Mouse (Mus musculus) ES-Bruce4 (cell line): ENCODE measurements around the gene Ttll11. TPM values are rescaled to one million over a fixed set of nuclear protein-coding genes. Genes with fewer than 3 reads are reported as not detected.

Experiments
- H3K27ac ChIP-seq: 2 replicates; pipeline ENCODE4 v1.5.1; 2012; ENCODE audit warnings: low read length, inconsistent platforms; ENCODE audit not compliant: insufficient read depth
- H3K27me3 ChIP-seq: 2 replicates; pipeline ENCODE4 v1.6.1; 2012; ENCODE audit warnings: mild to moderate bottlenecking, low read length, inconsistent platforms; ENCODE audit not compliant: control insufficient read depth, poor library complexity, insufficient read depth, severe bottlenecking
- H3K36me3 ChIP-seq: 2 replicates; pipeline ENCODE4 v1.6.1; 2012; ENCODE audit warnings: inconsistent platforms, mild to moderate bottlenecking, low read length, moderate library complexity; ENCODE audit not compliant: control insufficient read depth, poor library complexity, insufficient read depth, severe bottlenecking
- H3K4me1 ChIP-seq: one replicate; pipeline ENCODE4 v1.8.1; 2011; ENCODE audit warnings: low read length; ENCODE audit not compliant: control insufficient read depth, insufficient read depth
- H3K4me3 ChIP-seq: 2 replicates; pipeline ENCODE4 v1.5.1; 2011; ENCODE audit warnings: low read depth, mild to moderate bottlenecking, low read length
- H3K9ac ChIP-seq: 2 replicates; pipeline ENCODE4 v1.6.1; 2012; ENCODE audit warnings: low read depth, mild to moderate bottlenecking, inconsistent platforms; ENCODE audit not compliant: poor library complexity, severe bottlenecking
- H3K9me3 ChIP-seq: replicated peaks from 2 replicates; pipeline ENCODE4 v1.6.1; 2012; ENCODE audit warnings: mild to moderate bottlenecking, low read length, inconsistent platforms; ENCODE audit not compliant: control insufficient read depth, poor library complexity, insufficient read depth, severe bottlenecking
- CTCF ChIP-seq: IDR thresholded peaks from one replicate; pipeline ENCODE4 v1.8.1; 2011; ENCODE audit warnings: low read depth, low read length
- EP300 ChIP-seq: IDR thresholded peaks from 2 replicates; pipeline ENCODE4 v1.6.1; 2011; ENCODE audit warnings: low read depth, low read length; ENCODE audit not compliant: insufficient read depth
- POLR2A ChIP-seq: IDR thresholded peaks from one replicate; pipeline ENCODE4 v1.8.1; 2011; ENCODE audit warnings: low read length; ENCODE audit not compliant: insufficient read depth
- polyA plus RNA-seq: library from polyadenylated mRNA; stranded (reverse); fragments of >200 nt; gene quantifications from 2 replicates; pipeline ENCODE4 v1.2.4, GENCODE M21; 2011; ENCODE audit warnings: low read depth; ENCODE audit not compliant: missing spikeins, insufficient read depth, insufficient read length

Ttll11 gene
- polyA plus RNA-seq, 1 experiment, result not detected

DNA sequence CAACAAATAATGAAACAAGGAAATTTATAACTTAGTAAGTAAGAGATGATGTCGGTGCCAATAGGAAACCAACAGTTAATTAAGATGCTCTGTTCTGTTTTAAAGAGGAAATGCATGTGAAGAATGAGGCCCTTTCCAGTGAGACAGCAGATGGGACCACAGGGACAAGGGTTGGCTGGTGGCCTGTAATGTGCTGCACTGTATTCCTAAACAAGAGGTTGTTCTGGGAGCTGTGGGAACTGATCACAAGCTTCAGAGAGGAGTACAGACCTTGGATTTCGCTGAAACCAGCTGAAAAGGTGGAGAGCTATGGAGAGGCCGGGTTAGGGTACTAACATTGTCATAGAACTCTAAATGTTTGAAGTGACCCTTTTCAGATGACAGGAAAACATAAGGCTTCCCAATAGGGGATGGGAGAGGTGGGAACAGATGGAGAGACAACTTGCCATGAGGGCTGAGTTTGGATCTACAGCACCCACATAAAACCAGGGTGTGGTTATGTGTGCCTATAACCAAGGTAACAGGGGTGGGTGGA, 18.1 kb downstream of the Ttll11 start:
- TF ChIP-seq POLR2A, result no peak
- no peak for TF ChIP-seq CTCF
- no peak for TF ChIP-seq EP300
- H3K4me3 ChIP-seq, result no peak overlapping the region
- no peaks in the 10 kb centered on the region for H3K9me3 ChIP-seq
- no peak overlapping the region for H3K27ac ChIP-seq
- no peaks in the 10 kb centered on the region for H3K4me1 ChIP-seq
- no peaks in the 10 kb centered on the region for H3K27me3 ChIP-seq
- H3K9ac ChIP-seq, result no peak overlapping the region
- H3K36me3 ChIP-seq, result no peaks in the 10 kb centered on the region

DNA sequence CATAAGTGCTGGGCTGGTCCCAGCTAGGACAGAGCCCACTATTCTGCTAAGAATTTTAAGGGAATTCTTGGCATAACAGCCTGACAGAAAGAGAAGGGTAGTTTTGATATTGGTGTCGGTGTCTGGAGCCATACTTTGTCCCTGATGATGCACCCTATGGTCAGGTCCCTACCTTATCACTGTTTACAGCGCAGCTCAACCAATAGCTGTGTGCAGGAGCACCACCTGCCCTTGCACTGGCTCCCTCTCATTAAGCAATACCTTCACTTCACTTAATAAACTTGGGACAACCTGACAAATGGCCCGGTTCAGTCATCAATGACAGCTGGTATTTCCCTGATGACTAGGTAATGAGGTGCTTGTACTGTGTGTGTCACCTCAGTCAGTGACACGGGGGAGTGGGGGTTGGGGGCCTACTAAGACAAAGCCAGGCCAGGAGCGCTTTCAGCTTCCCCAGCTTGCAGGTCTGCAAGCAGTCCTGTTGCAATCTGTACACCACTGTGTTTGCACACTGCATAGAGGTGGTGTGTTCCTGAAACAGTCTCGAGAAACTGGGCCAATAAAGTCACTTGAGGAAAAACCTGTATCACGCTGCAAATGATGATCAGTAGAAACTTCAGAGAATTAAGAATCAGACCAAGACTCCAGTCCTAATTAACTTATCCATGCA, 22.1 kb downstream of the Ttll11 start:
- H3K4me1 ChIP-seq, result no peaks in the 10 kb centered on the region
- H3K4me3 ChIP-seq, result no peak overlapping the region
- H3K36me3 ChIP-seq, result no peaks in the 10 kb centered on the region
- no peak overlapping the region for H3K27ac ChIP-seq
- no peaks in the 10 kb centered on the region for H3K27me3 ChIP-seq
- H3K9me3 ChIP-seq, result no peaks in the 10 kb centered on the region
- H3K9ac ChIP-seq, result no peak overlapping the region
- no peak for TF ChIP-seq CTCF
- no peak for TF ChIP-seq POLR2A
- no peak for TF ChIP-seq EP300

DNA sequence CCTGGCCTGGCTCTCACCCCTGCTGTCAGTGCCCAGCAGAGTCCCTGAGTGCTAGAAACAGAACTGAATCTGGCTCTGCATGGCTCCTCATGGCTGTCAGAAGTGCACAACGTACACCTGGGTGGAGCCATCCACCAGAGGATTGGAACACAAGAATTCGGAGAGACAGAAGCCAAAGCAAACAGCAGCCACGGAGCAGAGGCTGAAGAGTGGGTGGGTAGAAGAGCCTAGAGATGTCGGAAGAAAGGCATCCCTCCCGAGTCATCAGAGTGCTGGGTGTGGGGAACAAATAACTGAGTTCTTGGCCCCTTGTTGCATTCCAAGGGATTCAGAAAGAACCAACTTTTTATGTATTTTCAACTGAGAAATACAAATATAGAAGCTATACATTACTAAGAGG, 24.5 kb downstream of the Ttll11 start:
- Histone ChIP-seq H3K9ac (no peak overlapping the region), H3K4me3 (no peak overlapping the region), H3K27ac (no peak overlapping the region), H3K9me3 (no peaks in the 10 kb centered on the region), H3K4me1 (no peaks in the 10 kb centered on the region), H3K27me3 (no peaks in the 10 kb centered on the region), H3K36me3 (no peaks in the 10 kb centered on the region)
- TF ChIP-seq POLR2A, result no peak
- TF ChIP-seq CTCF, result no peak
- TF ChIP-seq EP300, result no peak

DNA sequence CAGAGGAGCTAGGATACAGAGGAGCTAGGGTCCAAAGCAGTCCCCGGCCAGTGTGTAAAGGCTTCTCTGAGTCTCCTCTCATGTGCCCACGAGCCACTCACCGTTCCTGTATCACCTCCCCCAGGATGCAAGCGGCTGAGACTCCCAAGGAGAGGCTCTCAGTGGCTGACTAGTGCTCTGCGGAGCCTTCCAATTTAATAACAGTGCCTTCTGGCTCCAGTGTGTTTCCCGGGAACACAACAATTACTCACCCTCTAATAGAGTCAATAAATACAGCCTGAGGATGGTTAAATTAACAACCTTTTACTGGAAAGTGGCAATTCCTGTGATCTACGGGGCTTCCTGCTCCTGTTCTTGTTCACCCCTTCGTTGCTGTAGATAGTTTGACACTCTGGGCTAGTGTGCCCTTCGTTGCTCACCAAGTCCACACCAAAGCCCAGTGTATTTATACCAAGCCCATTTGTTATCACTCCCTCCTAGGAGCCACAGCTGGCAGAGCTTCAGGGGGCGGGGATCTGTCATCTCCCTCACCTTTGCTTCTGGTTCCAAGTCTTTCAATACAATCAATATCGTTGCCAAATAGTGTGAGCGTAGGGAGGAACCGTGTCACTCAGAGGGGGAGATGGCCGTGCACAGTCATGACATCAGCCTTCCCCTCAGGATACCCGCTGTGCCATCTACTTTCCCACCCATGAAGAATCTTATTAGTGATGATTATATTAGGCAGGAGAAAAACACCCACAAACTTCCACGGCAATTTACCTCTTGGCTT, 27.3 kb downstream of the Ttll11 start:
- H3K27me3 ChIP-seq, result no peaks in the 10 kb centered on the region
- H3K9me3 ChIP-seq, result no peaks in the 10 kb centered on the region
- TF ChIP-seq CTCF (no peak), POLR2A (no peak), EP300 (no peak)
- no peaks in the 10 kb centered on the region for H3K36me3 ChIP-seq
- H3K4me3 ChIP-seq, result no peak overlapping the region
- no peak overlapping the region for H3K9ac ChIP-seq
- no peak overlapping the region for H3K27ac ChIP-seq
- H3K4me1 ChIP-seq, result no peaks in the 10 kb centered on the region

DNA sequence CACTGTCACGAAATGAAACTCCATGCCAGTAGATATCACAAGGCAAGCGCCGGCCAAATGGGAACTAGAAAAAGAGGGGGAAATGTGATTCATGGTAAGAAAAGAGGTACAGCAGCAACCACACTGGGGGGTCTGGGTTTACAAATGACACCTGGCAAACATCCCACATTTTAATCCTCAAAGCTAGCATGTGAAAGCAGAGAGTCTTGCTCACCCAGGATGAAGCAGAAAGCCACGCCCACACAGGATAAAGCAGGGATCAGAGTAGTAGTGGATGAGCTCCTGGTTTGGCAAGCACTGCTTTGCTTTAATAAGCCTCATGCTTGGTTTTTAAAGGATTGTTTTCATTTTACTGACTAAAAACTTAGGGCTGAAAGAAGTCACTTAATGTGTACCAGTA, 34.8 kb downstream of the Ttll11 start:
- no peak overlapping the region for H3K9ac ChIP-seq
- no peaks in the 10 kb centered on the region for H3K4me1 ChIP-seq
- H3K27me3 ChIP-seq, result no peaks in the 10 kb centered on the region
- H3K36me3 ChIP-seq, result no peaks in the 10 kb centered on the region
- no peak overlapping the region for H3K27ac ChIP-seq
- no peak overlapping the region for H3K4me3 ChIP-seq
- H3K9me3 ChIP-seq, result no peaks in the 10 kb centered on the region
- TF ChIP-seq EP300 (no peak), POLR2A (no peak), CTCF (no peak)

DNA sequence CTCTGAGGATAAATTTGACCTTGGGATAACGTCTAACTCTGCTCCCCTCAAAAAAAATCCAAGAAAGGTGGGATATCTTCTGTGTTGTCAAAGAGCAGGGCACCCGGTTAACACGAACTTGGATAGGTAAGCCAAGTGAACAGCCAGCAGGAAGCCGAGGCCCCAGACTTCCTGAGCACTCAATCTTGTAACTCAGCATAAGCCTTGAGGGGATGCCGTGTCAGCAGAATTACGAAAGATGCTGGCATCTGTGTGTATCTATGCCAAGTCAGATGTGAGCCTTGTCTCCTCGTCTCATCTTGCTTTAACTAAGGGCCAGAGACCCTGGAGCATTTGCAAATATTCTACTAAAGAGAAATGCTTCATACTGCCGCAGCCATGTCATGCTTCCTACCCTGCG, 36.8 kb downstream of the Ttll11 start:
- TF ChIP-seq CTCF (no peak), EP300 (no peak), POLR2A (no peak)
- H3K27me3 ChIP-seq, result no peaks in the 10 kb centered on the region
- H3K9ac ChIP-seq, result no peak overlapping the region
- no peaks in the 10 kb centered on the region for H3K36me3 ChIP-seq
- no peaks in the 10 kb centered on the region for H3K9me3 ChIP-seq
- no peak overlapping the region for H3K4me3 ChIP-seq
- H3K27ac ChIP-seq, result no peak overlapping the region
- H3K4me1 ChIP-seq, result no peaks in the 10 kb centered on the region
